Mouse (Mus musculus) stomach, embryonic 14.5 days (tissue): Measurements from ENCODE around the gene C130050O18Rik. TPM values are rescaled to one million over a fixed set of nuclear protein-coding genes. Genes with fewer than 3 reads are reported as not detected.

Experiments
- ATAC-seq: fragments of 200-750 bp; cut with Nextera tagmentation; 2 replicates; pipeline ENCODE4 v1.8.0; 2017; ENCODE audit warnings: low read depth, moderate TSS enrichment; ENCODE audit not compliant: insufficient number of reproducible peaks, insufficient read depth, low FRiP score
- H3K27ac ChIP-seq: fragments of 300-500 bp; sonication (generic); 2 replicates; pipeline ENCODE4 v1.5.1; 2014; ENCODE audit warnings: mild to moderate bottlenecking, low read length, moderate library complexity, mixed read lengths
- H3K27me3 ChIP-seq: fragments of 300-500 bp; sonication (generic); 2 replicates; pipeline ENCODE4 v1.6.1; 2014; ENCODE audit warnings: low read length, control low read depth, mixed read lengths; ENCODE audit not compliant: control insufficient read depth, insufficient read depth
- H3K36me3 ChIP-seq: fragments of 300-500 bp; sonication (generic); 2 replicates; pipeline ENCODE4 v1.6.1; 2014; ENCODE audit warnings: mild to moderate bottlenecking, control low read depth, low read length, moderate library complexity, mixed read lengths; ENCODE audit not compliant: control insufficient read depth, insufficient read depth
- H3K4me1 ChIP-seq: fragments of 300-500 bp; sonication (generic); 2 replicates; pipeline ENCODE4 v1.6.1; 2014; ENCODE audit warnings: low read length, control low read depth, mixed read lengths; ENCODE audit not compliant: control insufficient read depth, insufficient read depth
- H3K4me2 ChIP-seq: fragments of 300-500 bp; sonication (generic); replicated peaks from 2 replicates; pipeline ENCODE4 v1.6.1; 2014; ENCODE audit warnings: low read depth, low read length, control low read depth
- H3K4me3 ChIP-seq: fragments of 300-500 bp; sonication (generic); 2 replicates; pipeline ENCODE4 v1.5.1; 2014; ENCODE audit warnings: low read depth, low read length, control low read depth
- H3K9ac ChIP-seq: fragments of 300-500 bp; sonication (generic); replicated peaks from 2 replicates; pipeline ENCODE4 v1.6.1; 2014; ENCODE audit warnings: low read depth, mild to moderate bottlenecking, control low read depth, low read length, moderate library complexity, mixed read lengths
- H3K9me3 ChIP-seq: fragments of 300-500 bp; sonication (generic); 2 replicates; pipeline ENCODE4 v1.6.1; 2016; ENCODE audit warnings: low read depth, low read length, control low read depth; ENCODE audit not compliant: control insufficient read depth
- WGBS: fragments of 180-500 bp; shearing (Covaris S2); extraction: QIAGEN DNeasy Blood & Tissue Kit; methylation state at CpG from one replicate; pipeline ENCODE4 v1.1.7; 2014; 5-methylcytosine and 5-hydroxymethylcytosine counted together
- microRNA counts: library from miRNA; unstranded; fragments of <30 nt; microRNA quantifications from one replicate; lab custom pipeline; 2016
- microRNA-seq: library from miRNA; unstranded; fragments of <30 nt; microRNA quantifications from one replicate; pipeline ENCODE4, GENCODE M21; 2016
- polyA plus RNA-seq: library from polyadenylated mRNA; unstranded; fragments of >200 nt; fragmentation: Nextera tagmentation; extraction: Ambion mirVana; gene quantifications from 2 replicates; pipeline ENCODE4 v1.2.1, GENCODE M21; 2014

Gene C130050O18Rik
- polyA plus RNA-seq, 1 experiment from 2014 or later = 0.48 TPM

- 7% methylated on average over 10 of the region's 10 CpGs for WGBS
- H3K4me1 ChIP-seq = peaks cover 3% of the 10 kb centered on the region; the same call in 1 of the 2 replicates
- no peaks in the 10 kb centered on the region for H3K9me3 ChIP-seq
- H3K27me3 ChIP-seq = no peaks in the 10 kb centered on the region
- peak overlapping the region; percentile 40; the same call in 1 of the 2 replicates for H3K9ac ChIP-seq
- no peak for ATAC-seq
- H3K4me2 ChIP-seq = peak overlapping the region; percentile 84
- no peak overlapping the region for H3K27ac ChIP-seq
- peaks cover 3% of the 10 kb centered on the region; the same call in 1 of the 2 replicates for H3K36me3 ChIP-seq
- peak overlapping the region; percentile 66 for H3K4me3 ChIP-seq
Measured at GRCm38 (mm10) chr5:139459938-139460337, 54.9 kb downstream of the C130050O18Rik start.

GRCm38 (mm10) chr5:139460384-139461067 is 55.4 kb downstream of the C130050O18Rik start, which contains the start of gene 3110082I17Rik:
TSS of gene 3110082I17Rik (minus strand) at chr5:139460527.
- no peaks in the 10 kb centered on the region for H3K27me3 ChIP-seq

GRCm38 (mm10) chr5:139464874-139465273 is 59.8 kb downstream of the C130050O18Rik start:
- H3K4me3 ChIP-seq = no peak overlapping the region
- no peak overlapping the region for H3K27ac ChIP-seq
- ATAC-seq = no peak
- no peaks in the 10 kb centered on the region for H3K9me3 ChIP-seq
- no peaks in the 10 kb centered on the region for H3K4me1 ChIP-seq
- no peaks in the 10 kb centered on the region for H3K27me3 ChIP-seq
- 61% methylated on average over 4 of the region's 4 CpGs for WGBS
- no peak overlapping the region for H3K4me2 ChIP-seq
- H3K36me3 ChIP-seq = no peaks in the 10 kb centered on the region
- H3K9ac ChIP-seq = no peak overlapping the region

More at GRCm38 (mm10) chr5:139460384-139461067, 55.4 kb downstream of the C130050O18Rik start, which contains the start of gene 3110082I17Rik:
- Histone ChIP-seq H3K9me3 (no peaks in the 10 kb centered on the region), H3K27ac (no peak within 1 kb of the TSS), H3K9ac (peak within 1 kb of the TSS; percentile 40; the same call in 1 of the 2 replicates), H3K4me3 (peak within 1 kb of the TSS; percentile 66), H3K4me1 (peaks cover 3% of the 10 kb centered on the region; the same call in 1 of the 2 replicates), H3K36me3 (0 out of 2 replicates have a peak, but pooled peaks cover 2% of the 10 kb centered on the region), H3K4me2 (peak within 1 kb of the TSS; percentile 84)
- WGBS = 4% methylated on average over 42 of the region's 42 CpGs
- ATAC-seq = peak; percentile 98

MicroRNA genes within 50 kb of the gene (microRNA counts, 519-probe panel; counts per million panel counts)
- not detected for microRNA mmu-miR-339-3p (lab: Ali Mortazavi, UCI)
- microRNA mmu-miR-339-5p (lab: Ali Mortazavi, UCI) = not detected

Small RNA genes within 50 kb of the gene (microRNA-seq; reads per million reads assigned to microRNA genes)
- 411 reads per million, percentile 63 among the genes with 10 or more reads in this experiment for gene Mir339

Other genes starting within 250 kb of the C130050O18Rik start
- gene Sun1, start 204.6 kb upstream of the C130050O18Rik start, polyA plus RNA-seq = 60.2 and 66.6 TPM in 2 replicates
- 149 and 151 TPM in 2 replicates for gene Get4, start 153.0 kb upstream of the C130050O18Rik start, polyA plus RNA-seq
- 2.2 and 2.3 TPM in 2 replicates for gene Adap1, start 79.7 kb upstream of the C130050O18Rik start, polyA plus RNA-seq
- 105 and 120 TPM in 2 replicates for gene Cox19, start 53.9 kb upstream of the C130050O18Rik start, polyA plus RNA-seq
- gene Cyp2w1, start 52.7 kb upstream of the C130050O18Rik start, polyA plus RNA-seq = 6.3 and 6.8 TPM in 2 replicates
- 1.3 and 1.5 TPM in 2 replicates for gene Gpr146, start 27.6 kb upstream of the C130050O18Rik start, polyA plus RNA-seq
- 3.3 TPM in 2 replicates for gene Gper1, start 17.9 kb downstream of the C130050O18Rik start, polyA plus RNA-seq
- gene 3110082I17Rik, start 55.2 kb downstream of the C130050O18Rik start, polyA plus RNA-seq = 37.6 and 37.7 TPM in 2 replicates
- gene Zfand2a, start 79.3 kb downstream of the C130050O18Rik start, polyA plus RNA-seq = 5.8 and 6.9 TPM in 2 replicates
- not detected in 2 replicates for gene Uncx, start 138.2 kb downstream of the C130050O18Rik start, polyA plus RNA-seq